Mouse (Mus musculus) left cerebral cortex, postnatal 10 days (tissue): ENCODE measurements around the gene Gm21969. TPM values are rescaled to one million over a fixed set of nuclear protein-coding genes. Genes with fewer than 3 reads are reported as not detected.

Source experiments
- DNase-seq, 2 experiments: peaks; one replicate each; pipeline ENCODE4 v3.0.0; 2021 to 2022; ENCODE audit warnings: low spot score in 2 of 2, mixed read lengths in 1 of 2; ENCODE audit errors: extremely low spot score in 1 of 2
- intact Hi-C: fragments of 180-260 bp; cut with DNase I; formaldehyde crosslinking; loops from one replicate; pipeline ENCODE4 v1.15.1; 2025
- microRNA-seq: library from miRNA; unstranded; fragments of <30 nt; microRNA quantifications from one replicate; pipeline ENCODE4 v1.2.0, GENCODE M21; 2022
- total RNA-seq, 2 experiments: library from RNA; stranded (reverse); gene quantifications; 2 replicates each; pipeline ENCODE4 v1.2.3; 2021

Gene Gm21969
- total RNA-seq, 2 experiments from 2014 or later, result not detected

DNA sequence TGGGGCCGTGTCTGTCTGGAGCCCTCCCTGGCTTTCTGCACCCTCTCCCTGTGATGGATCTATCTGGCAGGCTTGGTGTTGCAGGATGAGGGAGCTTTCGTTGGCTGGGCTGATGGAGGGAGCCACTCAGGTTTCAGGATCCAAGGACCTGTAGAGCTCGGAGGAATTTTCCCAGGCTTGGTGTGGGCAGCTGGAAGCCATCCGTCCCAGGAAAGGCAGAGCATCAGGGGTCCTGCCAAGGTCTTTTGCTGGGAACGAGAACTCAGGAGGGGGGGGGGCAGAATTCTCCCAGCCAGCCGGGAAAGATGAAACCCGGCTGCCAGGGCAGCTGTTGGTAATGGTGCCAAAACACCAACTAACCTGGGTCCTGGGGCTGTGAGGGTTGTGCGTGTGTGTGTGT is 95.6 kb downstream of the Gm21969 start:
- intact Hi-C loops, result no loop called here
- no peak for DNase-seq

GRCm38 (mm10) chr4:139702914-139703313 is 99.9 kb downstream of the Gm21969 start:
- DNase-seq, result no peak
- intact Hi-C loops, result no loop called here

DNA sequence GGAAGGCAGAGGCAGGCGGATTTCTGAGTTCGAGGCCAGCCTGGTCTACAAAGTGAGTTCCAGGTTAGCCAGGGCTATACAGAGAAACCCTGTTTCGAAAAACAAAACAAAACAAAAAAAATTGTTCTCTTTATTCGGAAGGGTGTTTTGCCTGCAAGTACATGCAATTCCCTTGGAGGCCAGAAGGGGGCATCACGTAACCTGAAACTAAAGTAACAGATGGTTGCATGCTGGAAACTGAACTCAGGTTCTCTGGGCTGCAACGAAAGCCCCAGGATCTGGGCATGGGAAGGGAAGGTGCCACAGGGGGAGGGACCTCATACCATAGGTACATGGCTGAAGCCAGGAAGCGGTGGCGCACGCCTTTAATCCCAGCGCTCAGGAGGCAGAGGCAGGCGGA is 100.5 kb downstream of the Gm21969 start:
- intact Hi-C loops, result no loop called here
- DNase-seq, result no peak

GRCm38 (mm10) chr4:139705986-139706385 is 103.0 kb downstream of the Gm21969 start:
- DNase-seq, result no peak
- intact Hi-C loops, result no loop called here

GRCm38 (mm10) chr4:139710467-139711334 is 107.7 kb downstream of the Gm21969 start:
- intact Hi-C loops, result no loop called here

More at GRCm38 (mm10) chr4:139710467-139711334, 107.7 kb downstream of the Gm21969 start:
- no peak for DNase-seq

Small RNA genes lying within 50 kb of the gene (microRNA-seq; reads per million reads assigned to microRNA genes)
- gene Gm25571 (not detected), gene Mir7020 (2.0 reads per million)

Other genes with a start within 250 kb of the Gm21969 start
- 10 to 100 TPM; 18.4 to 18.9 TPM for gene Iffo2, start 72.6 kb upstream of the Gm21969 start, total RNA-seq
- 10 to 100 TPM; 18.4 to 19.1 TPM for gene Aldh4a1, start 19.7 kb downstream of the Gm21969 start, total RNA-seq
- not detected for gene Tas1r2, start 50.4 kb downstream of the Gm21969 start, total RNA-seq
- gene Pax7, start 230.3 kb downstream of the Gm21969 start, total RNA-seq, result not detected